Mouse (Mus musculus): ENCODE results near the gene Macrod2.
A peak's percentile ranks its signal among the peaks of the same experiment; 100 is the strongest.

Macrod2 gene

GRCm38 (mm10) chr2:141229820-141230219, 834.7 kb downstream of the Macrod2 start:
- DNase-seq, result no peak

GRCm38 (mm10) chr2:141231011-141231668, 836.0 kb downstream of the Macrod2 start:
- DNase-seq, result no peak

- no peak for DNase-seq
Observed at GRCm38 (mm10) chr2:141234306-141234705, 839.2 kb downstream of the Macrod2 start.

- DNase-seq, result no peak
Observed at GRCm38 (mm10) chr2:141234724-141235453, 839.8 kb downstream of the Macrod2 start.

- DNase-seq, result no peak
Observed at GRCm38 (mm10) chr2:141247680-141248079, 852.6 kb downstream of the Macrod2 start.

- DNase-seq, result no peak
Observed at GRCm38 (mm10) chr2:141264582-141264981, 869.5 kb downstream of the Macrod2 start.

GRCm38 (mm10) chr2:141266591-141266990, 871.5 kb downstream of the Macrod2 start:
- peak; percentile 19 for DNase-seq

- no peak for DNase-seq
Observed at GRCm38 (mm10) chr2:141271541-141271940, 876.4 kb downstream of the Macrod2 start.

GRCm38 (mm10) chr2:141272966-141273365, 877.9 kb downstream of the Macrod2 start:
- no peak for DNase-seq

GRCm38 (mm10) chr2:141274262-141274661, 879.2 kb downstream of the Macrod2 start:
- no peak for DNase-seq

- peak; percentile 36 for DNase-seq
Observed at GRCm38 (mm10) chr2:141279130-141279698, 884.1 kb downstream of the Macrod2 start.

- no peak for DNase-seq
Observed at GRCm38 (mm10) chr2:141280817-141281216, 885.7 kb downstream of the Macrod2 start.

GRCm38 (mm10) chr2:141286110-141286747, 891.1 kb downstream of the Macrod2 start:
- DNase-seq, result no peak

GRCm38 (mm10) chr2:141288494-141288893, 893.4 kb downstream of the Macrod2 start:
- peak; percentile 75 for DNase-seq

GRCm38 (mm10) chr2:141289059-141289713, 894.1 kb downstream of the Macrod2 start:
- peak; percentile 53 for DNase-seq

GRCm38 (mm10) chr2:141292847-141293246, 897.7 kb downstream of the Macrod2 start:
- DNase-seq, result no peak

GRCm38 (mm10) chr2:141299168-141299567, 904.1 kb downstream of the Macrod2 start:
- DNase-seq, result no peak

GRCm38 (mm10) chr2:141301030-141301429, 905.9 kb downstream of the Macrod2 start:
- no peak for DNase-seq

- peak; percentile 5 for DNase-seq
Observed at GRCm38 (mm10) chr2:141308406-141308805, 913.3 kb downstream of the Macrod2 start.

GRCm38 (mm10) chr2:141312136-141312948, 917.2 kb downstream of the Macrod2 start:
- no peak for DNase-seq

- no peak for DNase-seq
Observed at GRCm38 (mm10) chr2:141315349-141315748, 920.2 kb downstream of the Macrod2 start.

- DNase-seq, result no peak
Observed at GRCm38 (mm10) chr2:141323956-141324460, 928.9 kb downstream of the Macrod2 start.

Data from kidney, adult 9 months (tissue).